Mouse (Mus musculus): Measurements from ENCODE around the gene Lrrc2.

Gene Lrrc2

DNA sequence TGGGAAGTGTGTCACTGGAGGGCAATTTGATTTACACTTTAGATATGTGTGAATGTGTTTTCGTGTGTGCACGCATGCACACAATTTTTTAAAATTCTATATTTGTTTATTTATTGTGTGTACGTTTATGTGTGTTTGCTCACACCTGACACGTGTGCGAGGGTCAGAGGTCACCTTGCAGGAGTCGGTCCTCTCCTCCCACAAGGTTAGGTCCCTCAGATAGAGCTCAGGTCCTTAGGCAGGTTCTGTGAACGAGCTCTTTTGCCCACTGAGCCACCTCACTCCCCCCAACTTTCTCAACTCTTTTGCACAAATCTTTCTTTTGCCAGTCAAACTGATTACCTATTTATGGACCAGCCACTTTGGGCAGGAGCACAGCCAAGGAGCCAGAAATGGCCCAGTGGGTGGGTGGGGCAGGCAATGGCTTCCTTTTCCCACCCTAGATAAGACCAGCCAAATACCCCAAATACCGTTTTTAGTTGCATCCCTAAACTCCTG is 2.5 kb upstream of the Lrrc2 start:
- no peak for DNase-seq

DNA sequence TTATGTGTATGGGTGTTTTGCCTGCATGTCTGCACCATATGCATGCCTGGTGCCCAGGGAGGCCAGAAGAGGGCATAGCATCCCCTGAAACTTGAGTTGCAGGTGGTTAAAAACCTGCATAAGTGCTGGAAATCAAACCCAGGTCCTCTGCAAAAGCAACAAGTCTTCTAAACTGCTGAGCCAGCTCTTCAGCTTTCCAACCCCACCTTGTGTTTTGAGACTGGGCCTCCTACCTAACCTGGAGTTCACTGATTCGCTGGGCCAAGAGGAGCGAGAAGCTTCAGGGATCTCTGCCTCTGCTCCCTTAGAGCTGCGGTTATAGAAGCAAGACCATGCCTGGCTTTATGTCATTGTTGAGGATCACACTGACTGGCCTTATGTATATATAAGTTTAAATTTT is 1.2 kb upstream of the Lrrc2 start:
- DNase-seq: no peak

DNA sequence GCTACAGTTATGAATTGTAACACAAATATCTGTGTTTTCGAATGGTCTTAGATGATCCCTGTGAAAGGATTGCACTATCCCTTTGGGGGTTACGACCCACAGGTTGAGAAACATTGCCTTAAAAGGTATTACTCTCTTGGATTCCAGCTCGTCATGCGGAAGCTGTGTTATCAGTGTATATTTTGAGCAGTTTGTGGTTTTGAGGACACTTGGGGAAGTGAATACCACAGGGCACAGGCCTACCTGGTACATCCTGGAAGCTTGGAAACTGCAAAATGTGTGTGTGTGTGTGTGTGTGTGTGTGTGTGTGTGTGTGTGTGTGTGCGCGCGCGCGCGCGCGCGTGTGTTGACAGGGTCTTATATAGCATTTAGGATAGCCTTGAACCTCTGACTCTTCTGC is 521 bp downstream of the Lrrc2 start:
- DNase-seq: no peak

DNA sequence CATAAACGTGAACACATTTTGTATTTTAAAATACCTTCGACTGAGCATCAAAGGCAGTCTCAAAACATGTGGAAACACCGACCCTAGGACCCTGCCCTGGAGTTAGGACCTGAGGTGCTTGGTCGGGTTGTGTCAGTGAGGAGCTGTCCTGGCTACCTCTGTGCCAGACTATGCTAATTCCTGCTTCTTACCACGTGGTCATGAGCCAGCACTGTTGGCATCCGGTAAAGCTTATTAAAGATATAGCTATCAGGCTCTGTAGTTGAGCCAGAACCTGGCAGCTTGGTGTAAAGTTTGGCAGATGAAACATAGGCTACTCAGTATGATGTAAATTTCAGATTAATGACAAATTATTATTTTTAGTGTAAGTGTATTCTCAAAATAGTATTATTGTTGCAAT is 1.1 kb downstream of the Lrrc2 start:
- no peak for DNase-seq

DNA sequence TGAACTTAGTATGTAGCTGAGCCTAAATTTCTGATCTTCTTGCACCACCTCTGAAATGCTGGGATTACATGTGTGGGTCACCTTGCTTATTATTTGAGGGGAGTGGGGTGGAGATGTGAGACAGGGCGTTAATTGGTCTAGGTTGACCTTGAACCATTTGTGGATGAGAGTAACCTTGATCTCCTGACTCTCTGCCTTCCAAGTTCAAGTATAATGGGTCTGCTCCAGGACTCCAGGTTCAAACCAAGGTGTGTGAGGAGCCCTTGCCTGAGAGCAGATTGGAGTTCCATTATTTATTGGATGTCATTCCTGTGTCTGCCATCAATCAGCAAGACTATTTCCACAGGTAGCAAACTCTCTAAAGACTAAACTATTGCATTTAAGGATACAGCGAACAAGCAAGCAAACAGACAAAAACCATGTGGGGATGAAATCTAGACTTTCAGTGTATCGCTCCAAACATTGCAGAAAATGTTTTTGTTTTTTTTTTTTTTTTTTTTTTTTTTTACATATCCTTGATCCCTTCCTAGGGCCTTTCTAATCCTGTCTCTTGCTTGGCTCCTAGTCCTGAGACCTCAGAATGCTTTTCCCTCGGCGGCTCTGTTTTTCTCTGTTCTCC is 1.7 kb downstream of the Lrrc2 start:
- DNase-seq: no peak

DNA sequence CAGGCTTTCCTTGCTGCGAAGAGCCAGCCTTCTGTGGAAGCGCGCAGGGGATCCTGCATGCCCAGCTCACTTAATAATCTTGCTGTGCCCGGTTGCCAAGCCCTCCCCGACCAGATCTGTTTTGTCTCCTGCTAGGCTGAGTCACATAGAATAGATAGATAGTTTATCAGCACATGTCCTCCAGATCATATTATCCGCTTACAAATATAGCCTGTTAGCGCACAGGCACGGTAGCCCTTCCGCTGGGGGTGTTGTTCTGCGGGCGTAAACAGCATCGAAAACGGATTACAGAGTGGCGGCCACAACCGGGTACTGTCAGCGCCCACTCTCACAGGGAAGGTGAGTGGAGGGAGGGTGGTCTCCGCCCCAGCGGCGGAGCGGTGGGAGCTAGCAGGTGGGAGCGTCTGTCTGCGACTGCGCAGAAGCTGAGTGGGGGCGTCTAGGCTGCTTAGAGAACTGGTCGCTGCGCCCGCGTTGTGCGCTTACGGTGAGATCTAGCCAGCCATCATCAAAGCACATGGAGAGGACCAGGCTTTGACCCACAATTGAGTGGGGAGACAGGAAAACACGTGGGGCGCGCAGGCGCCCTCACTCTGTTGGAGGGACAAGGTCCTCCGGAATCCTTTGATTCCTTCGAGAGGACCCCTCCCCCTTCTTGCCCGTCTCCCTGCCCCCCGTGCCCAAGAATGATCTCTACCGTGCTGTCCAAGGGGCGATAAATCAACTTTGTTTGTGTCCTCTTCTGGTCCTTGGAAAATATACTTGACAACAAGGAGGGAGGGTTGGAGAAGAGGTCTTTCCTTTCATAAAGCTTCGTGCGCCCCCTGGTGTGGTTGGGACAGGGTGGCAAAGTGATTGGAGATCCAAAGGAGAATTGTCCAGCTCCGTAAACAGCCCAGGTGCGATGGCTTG is 2.5 kb downstream of the Lrrc2 start:
- no peak for DNase-seq

DNA sequence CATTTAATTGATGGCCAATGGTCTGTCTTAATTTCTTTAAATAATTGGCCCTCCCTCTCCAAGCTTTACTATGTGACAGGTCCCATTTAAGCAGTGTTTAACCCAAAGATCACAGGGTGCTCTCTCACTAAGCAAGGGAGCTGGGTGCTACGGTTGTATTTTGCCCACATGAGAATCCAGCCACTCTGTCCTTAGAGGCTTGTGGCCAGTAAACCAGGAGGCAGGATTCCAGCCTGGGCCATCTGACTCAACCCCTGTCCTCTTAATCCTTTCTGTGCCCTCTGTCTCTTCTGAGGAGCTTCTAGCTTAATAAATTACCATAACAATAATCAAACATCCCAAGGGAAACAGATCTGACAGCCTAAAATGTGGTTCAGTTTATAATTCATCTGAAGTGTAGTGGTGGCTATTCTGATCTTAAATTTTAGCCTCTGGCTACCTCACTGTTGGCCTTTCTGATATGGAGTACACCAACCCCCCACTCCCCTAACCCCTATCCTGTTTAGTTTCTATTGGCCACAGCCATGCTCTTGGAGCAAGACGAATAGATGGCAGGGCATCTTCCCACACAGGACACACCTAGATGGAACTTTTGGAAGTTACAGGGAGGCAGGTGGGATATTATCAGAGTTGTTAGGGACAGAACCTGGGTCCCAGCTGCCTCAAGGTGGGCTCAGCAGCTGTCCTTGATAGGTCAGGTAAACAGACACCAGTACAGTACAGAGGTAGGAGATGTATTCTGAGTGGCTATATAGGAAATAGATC is 3.5 kb downstream of the Lrrc2 start:
- no peak for DNase-seq

DNA sequence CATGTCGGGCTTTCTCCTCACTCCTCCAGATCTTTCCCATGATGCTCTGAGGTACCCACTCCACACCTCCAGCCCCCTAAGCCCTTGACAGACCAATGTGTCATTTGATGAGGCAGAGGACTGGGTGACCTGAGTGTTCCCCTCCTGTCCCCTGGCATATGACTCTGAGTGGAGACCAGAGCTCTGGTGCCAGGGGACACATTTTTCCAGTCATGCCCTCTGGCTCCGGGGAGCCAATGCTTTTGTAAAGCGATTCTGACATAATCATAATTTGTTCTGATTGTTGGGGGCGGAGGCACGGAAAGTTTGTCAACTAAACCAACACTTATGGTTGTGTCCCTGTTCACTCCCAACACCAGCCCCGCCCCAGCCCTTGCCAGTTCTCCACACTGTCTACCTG is 4.6 kb downstream of the Lrrc2 start:
- no peak for DNase-seq

DNA sequence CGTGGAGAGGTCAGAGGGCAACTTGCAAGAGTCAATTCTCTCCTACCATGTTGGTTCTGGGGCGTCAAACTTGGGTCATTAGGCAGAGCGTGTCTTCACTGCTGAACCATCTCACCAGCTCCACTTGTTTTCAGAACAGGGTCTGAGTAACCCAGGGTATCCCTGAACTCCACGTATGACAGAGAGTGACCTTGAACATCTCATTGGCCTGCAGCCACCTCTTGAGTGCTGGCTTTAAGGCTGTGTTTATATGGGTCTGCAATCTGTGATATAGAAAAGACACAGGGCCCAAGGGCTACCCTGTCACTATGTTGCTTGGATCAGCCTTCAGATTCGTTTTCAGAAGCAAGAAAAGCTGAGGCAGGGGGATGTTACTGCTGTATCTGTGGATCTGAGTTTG is 8.3 kb downstream of the Lrrc2 start:
- DNase-seq: no peak

DNA sequence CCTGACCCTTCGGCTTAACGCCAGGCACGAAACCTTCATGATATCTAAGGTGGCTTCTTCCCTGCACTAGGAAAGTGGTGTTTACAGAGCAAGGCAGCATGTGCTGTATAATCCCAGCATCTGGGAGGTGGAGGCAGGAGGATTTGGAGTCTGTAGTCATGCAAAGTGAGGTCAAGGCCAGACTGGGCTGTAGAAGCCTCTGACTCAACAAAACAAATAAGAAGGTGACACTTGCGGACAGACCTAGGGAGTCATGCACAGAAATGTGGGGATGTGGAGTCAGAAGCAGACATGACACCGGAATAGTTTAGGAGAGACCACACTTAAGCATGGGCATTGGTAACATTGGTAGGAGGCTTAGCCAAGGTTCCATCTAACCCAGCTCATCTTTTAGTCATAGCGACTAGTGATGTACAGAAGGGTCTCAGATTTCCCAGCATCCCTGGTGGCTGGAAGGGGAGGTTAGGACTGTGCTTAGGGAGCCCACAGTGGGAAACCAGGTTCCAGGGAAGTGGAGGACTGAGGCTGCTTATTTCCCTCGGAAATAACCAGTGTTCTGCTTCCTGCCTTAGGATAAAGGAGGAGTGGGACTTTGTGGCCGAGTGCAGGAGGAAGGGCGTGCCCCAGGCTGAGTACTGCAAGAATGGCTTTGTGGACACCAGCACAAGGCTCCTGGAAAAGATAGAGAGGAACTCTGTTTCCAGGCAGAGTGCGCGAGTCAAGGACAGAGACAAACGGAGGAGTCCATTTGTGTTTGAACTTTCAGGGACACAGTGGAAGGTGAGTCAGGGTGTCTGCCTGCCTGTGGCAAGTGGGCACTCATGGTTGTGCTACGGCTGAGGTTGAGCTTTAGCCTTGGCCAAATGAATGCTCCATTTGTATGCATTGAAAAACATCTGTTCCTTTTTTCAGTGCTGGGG is 9.1 kb downstream of the Lrrc2 start:
- no peak for DNase-seq

DNA sequence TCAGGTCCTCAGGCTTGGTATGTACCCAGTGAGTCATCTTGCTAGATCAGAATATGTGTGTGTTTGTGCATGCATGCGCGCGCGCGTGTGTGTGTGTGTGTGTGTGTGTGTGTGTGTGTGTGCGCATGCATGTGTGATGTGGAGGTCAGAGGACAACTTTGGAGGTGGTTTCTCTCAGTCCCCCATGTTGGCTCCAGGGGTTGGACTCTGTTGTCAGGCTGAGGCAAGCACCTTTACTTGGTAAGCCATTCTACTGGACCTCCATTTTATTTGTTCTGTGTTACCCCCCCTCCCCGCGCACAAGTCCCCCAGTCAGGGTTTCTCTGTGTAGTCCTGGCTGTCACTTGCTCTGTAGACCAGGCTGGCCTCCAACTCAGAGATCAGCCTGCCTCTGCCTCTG is 10.0 kb downstream of the Lrrc2 start:
- no peak for DNase-seq

DNA sequence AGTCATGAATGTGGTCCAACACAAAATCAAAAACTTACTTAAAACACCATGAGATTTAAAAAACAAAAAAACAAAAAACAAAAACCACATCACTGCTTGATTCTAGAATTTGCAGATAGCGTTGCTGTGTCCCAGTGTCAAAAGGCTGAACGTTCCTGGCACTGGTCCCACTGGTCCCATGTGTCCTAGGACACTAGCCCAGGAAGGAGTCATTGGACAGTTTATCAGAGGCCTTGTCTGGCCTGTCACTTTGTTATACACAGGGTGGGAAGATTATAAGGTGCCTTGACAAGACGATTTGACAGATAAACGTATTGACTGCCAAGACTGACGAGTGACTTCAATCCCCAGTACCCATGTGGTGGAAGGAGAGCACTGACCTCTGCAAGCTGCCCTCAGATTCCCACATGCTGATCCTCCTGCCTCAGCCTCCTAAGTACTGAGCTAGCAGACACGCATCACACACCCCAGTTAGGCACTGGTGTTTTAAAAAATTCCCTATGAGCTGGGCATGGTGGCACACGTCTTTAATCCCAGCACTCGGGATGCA is 12.3 kb downstream of the Lrrc2 start:
- DNase-seq: no peak

DNA sequence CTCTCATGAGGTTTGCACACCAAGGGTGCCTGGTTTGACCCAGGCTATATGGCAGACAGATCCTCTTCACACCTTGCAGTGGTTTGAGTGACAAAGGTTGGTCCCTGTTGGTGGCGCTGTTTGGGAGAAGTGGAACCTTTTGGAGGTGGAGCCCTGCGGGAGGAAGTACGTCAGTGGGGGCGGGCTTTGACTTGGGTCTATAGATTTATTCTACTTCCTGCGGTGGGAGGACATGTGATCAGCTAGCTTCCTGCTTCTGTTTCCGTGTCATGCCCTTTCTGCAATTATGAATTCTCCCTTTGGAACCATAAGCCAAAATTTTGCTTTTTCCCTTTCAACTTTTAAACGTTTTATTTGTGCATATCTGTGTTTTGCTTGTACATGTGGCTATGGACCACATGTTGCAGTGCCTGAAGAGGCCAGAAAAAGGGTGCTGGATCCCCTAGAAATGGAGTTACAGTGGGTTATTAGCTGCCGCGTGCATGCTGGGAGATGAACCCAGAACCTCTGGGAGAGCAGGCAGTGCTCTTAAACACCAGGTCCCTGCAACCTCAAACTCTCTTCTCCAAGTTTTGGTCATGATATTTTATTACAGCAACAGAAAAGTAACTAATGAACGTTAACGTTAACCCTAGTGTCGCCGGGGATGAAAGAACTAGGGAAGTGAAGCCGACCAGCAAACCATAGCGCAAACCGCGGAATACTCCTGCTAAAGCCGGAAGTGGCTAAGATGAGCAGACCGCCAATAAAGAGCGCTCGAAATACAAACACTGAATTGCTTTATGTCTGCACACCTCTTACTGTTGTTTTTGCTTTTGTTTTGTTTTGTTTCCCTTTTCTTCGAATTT is 13.9 kb downstream of the Lrrc2 start:
- no peak for DNase-seq

DNA sequence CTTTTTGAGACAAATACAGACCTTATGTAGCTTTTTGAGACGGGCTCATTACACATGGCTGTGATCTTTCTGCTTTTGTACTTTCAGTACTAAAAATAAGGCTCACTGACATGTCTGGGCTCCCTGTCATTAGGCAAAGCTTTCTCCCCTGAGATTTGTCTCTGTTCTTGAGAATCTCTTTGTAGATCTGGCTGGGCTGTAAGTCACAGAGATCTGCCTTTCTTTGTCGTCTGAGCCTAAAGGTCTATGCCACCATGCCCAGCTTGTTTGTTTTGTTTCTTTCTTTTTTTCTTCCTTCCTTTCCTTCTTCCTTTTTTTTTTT is 14.5 kb downstream of the Lrrc2 start:
- no peak for DNase-seq

DNA sequence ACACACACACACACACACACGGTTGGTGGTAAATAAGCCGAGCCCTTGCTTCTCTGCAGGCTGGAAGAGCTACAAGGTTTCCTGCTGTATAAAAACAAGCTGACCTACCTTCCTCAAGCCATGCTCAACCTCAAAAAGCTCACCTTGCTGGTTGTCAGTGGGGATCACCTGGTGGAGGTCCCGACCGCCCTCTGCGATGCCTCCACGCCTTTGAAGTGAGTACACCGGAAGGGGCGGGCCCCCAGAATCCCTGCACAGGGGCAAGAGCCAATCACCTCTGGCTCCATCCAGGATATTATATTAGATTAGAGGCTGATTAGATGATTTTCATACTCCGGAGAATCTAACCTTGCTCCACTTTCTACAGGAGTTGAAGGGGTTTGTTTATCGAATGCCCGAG is 28.1 kb downstream of the Lrrc2 start:
- no peak for DNase-seq

DNA sequence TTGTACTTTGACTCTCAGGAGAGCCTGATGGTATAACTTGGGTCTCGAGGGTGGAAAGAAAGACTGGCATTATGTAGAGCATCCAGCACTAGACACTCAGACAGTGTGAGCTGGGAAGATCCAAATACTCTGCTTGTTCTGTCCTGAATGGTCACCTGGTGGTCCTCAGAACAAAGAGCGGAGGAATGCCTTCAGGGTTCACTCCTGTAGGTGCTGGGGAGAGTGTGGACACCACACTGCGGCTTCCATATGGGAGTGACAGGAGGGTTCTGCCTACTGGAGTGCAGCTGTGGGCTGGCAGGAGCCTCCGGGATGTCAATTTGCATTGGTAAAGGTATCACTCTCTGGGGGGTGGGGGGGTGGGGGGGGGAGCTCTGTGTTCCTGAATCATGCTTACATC is 31.0 kb downstream of the Lrrc2 start:
- no peak for DNase-seq

DNA sequence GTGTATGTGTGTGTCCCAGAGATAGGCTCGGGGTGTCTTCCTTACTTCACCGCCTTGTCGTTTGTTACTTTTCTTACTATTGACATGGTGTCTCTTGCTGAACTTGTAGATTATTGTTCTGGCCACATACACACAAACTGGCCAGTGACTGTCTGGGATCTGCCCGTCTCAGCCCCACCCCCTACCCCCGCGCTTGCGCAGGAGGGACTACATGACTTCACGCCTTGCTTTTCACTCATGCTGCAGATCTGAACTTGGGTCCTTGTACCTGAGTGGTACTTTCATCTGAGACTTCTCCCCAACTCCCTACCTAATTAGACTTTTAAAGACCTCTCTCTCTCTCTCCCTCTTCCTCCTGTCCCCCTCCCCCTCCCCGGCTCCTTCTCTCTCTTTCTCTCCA is 32.8 kb downstream of the Lrrc2 start:
- no peak for DNase-seq

DNA sequence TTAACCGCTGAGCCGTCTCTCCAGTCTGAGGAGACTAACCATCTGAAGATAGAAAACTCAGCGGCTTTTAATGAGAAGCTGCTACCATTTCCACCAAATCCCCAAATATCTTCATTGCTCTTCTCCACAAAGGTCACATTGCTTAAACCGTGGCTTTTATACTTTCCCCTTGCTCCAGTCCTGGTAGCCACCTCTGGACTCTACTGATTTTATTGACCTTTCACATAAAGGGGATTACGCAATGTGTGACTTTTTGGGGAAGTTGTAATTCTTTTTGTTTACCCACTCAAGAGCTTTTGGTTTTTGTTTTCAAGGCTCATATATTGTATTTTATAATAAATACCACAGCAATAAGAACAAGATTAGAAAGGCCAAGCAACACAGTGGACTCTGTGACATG is 34.2 kb downstream of the Lrrc2 start:
- no peak for DNase-seq

DNA sequence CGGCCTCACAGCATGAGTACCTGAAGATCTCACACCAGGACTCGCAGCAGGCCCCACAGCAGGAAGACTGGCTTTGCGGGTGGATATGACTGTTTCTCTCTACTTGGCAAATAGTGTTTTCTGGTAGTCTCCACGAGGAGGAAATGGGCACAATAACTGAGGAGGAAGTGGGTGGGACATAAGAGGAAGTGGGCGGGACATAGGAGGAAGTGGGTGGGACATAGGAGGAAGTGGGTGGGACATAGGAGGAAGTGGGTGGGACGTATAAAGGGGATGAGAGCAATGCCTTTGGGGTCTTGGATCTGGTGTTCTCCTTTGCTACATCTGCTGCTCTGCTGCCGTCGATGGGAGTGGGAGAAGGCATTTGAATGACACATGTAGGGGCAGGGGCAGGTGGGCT is 34.6 kb downstream of the Lrrc2 start:
- no peak for DNase-seq

DNA sequence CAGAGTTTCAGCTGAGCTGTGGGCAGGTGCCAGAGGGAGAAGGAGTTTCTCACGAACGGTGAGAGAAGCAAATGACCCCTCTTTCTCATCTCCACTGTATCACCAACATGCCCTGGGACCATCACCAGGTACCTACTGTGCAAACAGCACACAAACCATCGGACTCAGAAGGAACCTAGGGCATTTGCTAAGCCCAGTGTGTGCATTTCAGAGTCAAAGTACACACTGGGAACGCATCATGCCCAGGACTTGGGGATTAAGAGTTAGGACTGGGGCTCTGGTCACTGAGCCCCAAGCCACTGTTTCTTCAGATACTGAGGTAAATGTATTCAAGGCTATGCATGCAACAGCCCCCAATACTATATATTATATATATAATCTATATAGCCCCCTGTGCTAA is 36.0 kb downstream of the Lrrc2 start:
- no peak for DNase-seq

DNA sequence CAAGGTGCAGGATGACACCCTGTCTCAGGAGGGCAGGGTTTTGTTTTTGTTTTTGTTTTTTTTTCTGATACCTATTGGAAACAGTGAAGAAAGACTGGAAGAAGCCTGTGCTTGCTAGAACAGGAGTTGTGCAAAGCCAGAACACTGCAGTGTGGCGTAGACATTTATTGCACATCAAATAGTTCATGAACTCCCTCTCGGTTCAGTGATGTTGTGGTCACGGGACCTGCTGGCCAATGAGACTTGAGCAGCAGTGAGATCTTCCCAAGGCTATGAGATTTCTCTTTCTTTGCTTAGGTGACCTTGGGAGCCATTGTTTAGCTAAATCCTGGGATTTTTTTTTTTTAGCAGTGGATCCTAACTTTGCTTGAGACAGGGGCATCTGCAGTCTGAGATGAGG is 36.7 kb downstream of the Lrrc2 start:
- no peak for DNase-seq

DNA sequence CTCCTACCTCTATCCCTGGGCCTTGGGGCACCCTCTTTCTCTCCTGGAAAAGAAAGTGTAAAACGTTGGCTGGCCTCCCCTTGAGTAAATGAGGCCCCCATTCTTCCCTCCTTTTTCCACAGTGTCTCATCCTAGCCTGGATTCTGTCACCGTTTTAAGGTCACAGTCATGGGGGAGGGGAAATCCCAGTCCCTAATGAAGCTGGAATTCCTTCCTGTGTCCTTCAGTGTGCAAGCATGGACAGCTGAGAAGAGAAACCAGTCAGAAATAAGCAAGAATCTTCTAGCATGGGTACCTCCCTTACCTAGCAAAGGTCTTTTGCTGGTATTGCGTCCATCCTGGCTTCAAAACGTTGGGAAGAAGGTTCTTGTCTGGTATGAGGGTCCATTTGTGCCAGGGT is 37.8 kb downstream of the Lrrc2 start:
- DNase-seq: no peak
